Mouse (Mus musculus) liver, embryonic 13.5 days (tissue): ENCODE data around the gene Plcl1. TPM values are rescaled to one million over a fixed set of nuclear protein-coding genes. Genes with fewer than 3 reads are reported as not detected.

ENCODE experiments used
- ATAC-seq: fragments of 200-750 bp; cut with Nextera tagmentation; 2 replicates; pipeline ENCODE4 v1.8.0; 2017; ENCODE audit warnings: low read depth, mild to moderate bottlenecking, moderate number of reproducible peaks, moderate library complexity
- DNase-seq: peaks from one replicate; pipeline ENCODE4 v3.0.0; 2022
- H3K27ac ChIP-seq: fragments of 300-500 bp; sonication (generic); 2 replicates; pipeline ENCODE4 v1.5.1; 2015; ENCODE audit warnings: moderate library complexity, mild to moderate bottlenecking, inconsistent platforms
- H3K27me3 ChIP-seq: fragments of 300-500 bp; sonication (generic); 2 replicates; pipeline ENCODE4 v1.6.1; 2015; ENCODE audit warnings: mild to moderate bottlenecking, inconsistent platforms
- H3K36me3 ChIP-seq: fragments of 300-500 bp; sonication (generic); 2 replicates; pipeline ENCODE4 v1.6.1; 2015; ENCODE audit warnings: mild to moderate bottlenecking, inconsistent platforms
- H3K4me1 ChIP-seq: fragments of 300-500 bp; sonication (generic); replicated peaks from 2 replicates; pipeline ENCODE4 v1.6.1; 2015; ENCODE audit warnings: inconsistent platforms
- H3K4me2 ChIP-seq: fragments of 300-500 bp; sonication (generic); 2 replicates; pipeline ENCODE4 v1.6.1; 2015; ENCODE audit warnings: inconsistent platforms, mild to moderate bottlenecking, moderate library complexity
- H3K4me3 ChIP-seq: fragments of 300-500 bp; sonication (generic); replicated peaks from 2 replicates; pipeline ENCODE4 v1.5.1; 2015; ENCODE audit warnings: mild to moderate bottlenecking, inconsistent platforms
- H3K9ac ChIP-seq: fragments of 300-500 bp; sonication (generic); 2 replicates; pipeline ENCODE4 v1.6.1; 2015; ENCODE audit warnings: mild to moderate bottlenecking, inconsistent platforms
- H3K9me3 ChIP-seq: fragments of 300-500 bp; sonication (generic); replicated peaks from 2 replicates; pipeline ENCODE4 v1.6.1; 2016; ENCODE audit warnings: inconsistent platforms
- WGBS: fragments of 180-500 bp; shearing (Covaris S2); methylation state at CpG from one replicate; pipeline ENCODE4 v1.1.7; 2015; ENCODE audit not compliant: insufficient replicate concordance; 5-methylcytosine and 5-hydroxymethylcytosine counted together
- polyA plus RNA-seq: library from polyadenylated mRNA; unstranded; fragments of >200 nt; fragmentation: Nextera tagmentation; extraction: Ambion mirVana; gene quantifications from 2 replicates; pipeline ENCODE4 v1.2.1, GENCODE M21; 2015

The Plcl1 gene
- polyA plus RNA-seq, 1 experiment from 2014 or later: 0.13 TPM

- ATAC-seq (no peak), DNase-seq (no peak)
- Histone ChIP-seq H3K4me3 (peak overlapping the region; percentile 57), H3K36me3 (no peaks in the 10 kb centered on the region), H3K4me1 (peaks cover 15% of the 10 kb centered on the region; the same call in 1 of the 2 replicates), H3K4me2 (peak overlapping the region; percentile 72), H3K27me3 (peaks cover 52% of the 10 kb centered on the region), H3K27ac (no peak overlapping the region), H3K9ac (peak overlapping the region; percentile 36), H3K9me3 (no peaks in the 10 kb centered on the region)
- WGBS: 5% methylated on average over 35 of the region's 35 CpGs
These were observed 1.0 kb downstream of the Plcl1 start for GRCm38 (mm10) chr1:55406531-55407375.

- Histone ChIP-seq H3K4me3 (no peak overlapping the region), H3K27ac (no peak overlapping the region), H3K9ac (no peak overlapping the region), H3K9me3 (no peaks in the 10 kb centered on the region), H3K27me3 (peaks cover 30% of the 10 kb centered on the region), H3K4me1 (peaks cover 8% of the 10 kb centered on the region; the same call in 1 of the 2 replicates), H3K36me3 (no peaks in the 10 kb centered on the region), H3K4me2 (no peak overlapping the region)
- no peak for DNase-seq
- no peak for ATAC-seq
- 40% methylated on average over 2 of the region's 2 CpGs for WGBS
These were observed 4.9 kb downstream of the Plcl1 start for GRCm38 (mm10) chr1:55410670-55411069.

GRCm38 (mm10) chr1:55411079-55411478 is 5.4 kb downstream of the Plcl1 start:
- Histone ChIP-seq H3K9me3 (no peaks in the 10 kb centered on the region), H3K36me3 (no peaks in the 10 kb centered on the region), H3K4me1 (peaks cover 7% of the 10 kb centered on the region; the same call in 1 of the 2 replicates), H3K27me3 (peaks cover 26% of the 10 kb centered on the region), H3K27ac (no peak overlapping the region), H3K4me3 (no peak overlapping the region), H3K9ac (no peak overlapping the region), H3K4me2 (no peak overlapping the region)
- WGBS: 66% methylated on average over 2 of the region's 2 CpGs
- DNase-seq (no peak), ATAC-seq (no peak)

- Histone ChIP-seq H3K27me3 (peaks cover 11% of the 10 kb centered on the region), H3K27ac (no peak overlapping the region), H3K9me3 (no peaks in the 10 kb centered on the region), H3K4me1 (no peaks in the 10 kb centered on the region), H3K36me3 (no peaks in the 10 kb centered on the region), H3K4me3 (no peak overlapping the region), H3K4me2 (no peak overlapping the region), H3K9ac (no peak overlapping the region)
- no peak for DNase-seq
- 72% methylated on average over 6 of the region's 6 CpGs for WGBS
- no peak for ATAC-seq
These were observed 6.8 kb downstream of the Plcl1 start for GRCm38 (mm10) chr1:55412569-55412968.

- Histone ChIP-seq H3K4me3 (no peak overlapping the region), H3K4me1 (no peaks in the 10 kb centered on the region), H3K9ac (no peak overlapping the region), H3K27me3 (peaks cover 4% of the 10 kb centered on the region; the same call in 1 of the 2 replicates), H3K4me2 (no peak overlapping the region), H3K9me3 (no peaks in the 10 kb centered on the region), H3K36me3 (no peaks in the 10 kb centered on the region), H3K27ac (no peak overlapping the region)
- DNase-seq (no peak), ATAC-seq (no peak)
- WGBS: 51% methylated on average over 1 of the region's 1 CpGs
These were observed 7.8 kb downstream of the Plcl1 start for GRCm38 (mm10) chr1:55413534-55413933.

- Histone ChIP-seq H3K27ac (no peak overlapping the region), H3K4me1 (no peaks in the 10 kb centered on the region), H3K36me3 (no peaks in the 10 kb centered on the region), H3K27me3 (no peaks in the 10 kb centered on the region), H3K4me3 (no peak overlapping the region), H3K4me2 (no peak overlapping the region), H3K9ac (no peak overlapping the region), H3K9me3 (no peaks in the 10 kb centered on the region)
- ATAC-seq (no peak), DNase-seq (no peak)
- WGBS: 31% methylated on average over 3 of the region's 3 CpGs
These were observed 13.2 kb downstream of the Plcl1 start for GRCm38 (mm10) chr1:55418968-55419367.

- ATAC-seq (no peak), DNase-seq (no peak)
These were observed 21.9 kb downstream of the Plcl1 start for GRCm38 (mm10) chr1:55427607-55428006.

GRCm38 (mm10) chr1:55429051-55429450 is 23.3 kb downstream of the Plcl1 start:
- H3K9me3 ChIP-seq: no peaks in the 10 kb centered on the region
- no peaks in the 10 kb centered on the region for H3K27me3 ChIP-seq
- no peaks in the 10 kb centered on the region for H3K4me1 ChIP-seq
- H3K27ac ChIP-seq: no peak overlapping the region
- no peaks in the 10 kb centered on the region for H3K36me3 ChIP-seq
- no peak overlapping the region for H3K4me3 ChIP-seq
- H3K9ac ChIP-seq: no peak overlapping the region
- no peak overlapping the region for H3K4me2 ChIP-seq
- ATAC-seq (no peak), DNase-seq (no peak)
- WGBS: 71% methylated on average over 2 of the region's 2 CpGs

More at GRCm38 (mm10) chr1:55427607-55428006, 21.9 kb downstream of the Plcl1 start:
- Histone ChIP-seq H3K9ac (no peak overlapping the region), H3K27me3 (no peaks in the 10 kb centered on the region), H3K4me1 (no peaks in the 10 kb centered on the region), H3K4me2 (no peak overlapping the region), H3K27ac (no peak overlapping the region), H3K9me3 (no peaks in the 10 kb centered on the region), H3K36me3 (no peaks in the 10 kb centered on the region), H3K4me3 (no peak overlapping the region)
- 67% methylated on average over 2 of the region's 2 CpGs for WGBS

- Histone ChIP-seq H3K27ac (no peak overlapping the region), H3K4me1 (no peaks in the 10 kb centered on the region), H3K4me2 (no peak overlapping the region), H3K4me3 (no peak overlapping the region), H3K9ac (no peak overlapping the region), H3K9me3 (no peaks in the 10 kb centered on the region), H3K27me3 (no peaks in the 10 kb centered on the region), H3K36me3 (no peaks in the 10 kb centered on the region)
- DNase-seq (no peak), ATAC-seq (no peak)
- WGBS: 71% methylated on average over 1 of the region's 1 CpGs
These were observed 24.0 kb downstream of the Plcl1 start for GRCm38 (mm10) chr1:55429708-55430107.

- ATAC-seq: no peak
- no peaks in the 10 kb centered on the region for H3K36me3 ChIP-seq
- no peak overlapping the region for H3K4me3 ChIP-seq
- H3K4me2 ChIP-seq: no peak overlapping the region
- no peaks in the 10 kb centered on the region for H3K9me3 ChIP-seq
- DNase-seq: no peak
- H3K27me3 ChIP-seq: no peaks in the 10 kb centered on the region
- H3K4me1 ChIP-seq: no peaks in the 10 kb centered on the region
- H3K9ac ChIP-seq: no peak overlapping the region
- no peak overlapping the region for H3K27ac ChIP-seq
- 76% methylated on average over 3 of the region's 3 CpGs for WGBS
These were observed 24.9 kb downstream of the Plcl1 start for GRCm38 (mm10) chr1:55430587-55430986.

GRCm38 (mm10) chr1:55436589-55436988 is 30.9 kb downstream of the Plcl1 start:
- WGBS: 29% methylated on average over 5 of the region's 5 CpGs
- no peak overlapping the region for H3K9ac ChIP-seq
- no peaks in the 10 kb centered on the region for H3K9me3 ChIP-seq
- H3K27ac ChIP-seq: no peak overlapping the region
- DNase-seq: no peak
- H3K27me3 ChIP-seq: no peaks in the 10 kb centered on the region
- no peak overlapping the region for H3K4me2 ChIP-seq
- no peaks in the 10 kb centered on the region for H3K36me3 ChIP-seq
- ATAC-seq: no peak
- H3K4me3 ChIP-seq: no peak overlapping the region
- no peaks in the 10 kb centered on the region for H3K4me1 ChIP-seq

- H3K9me3 ChIP-seq: no peaks in the 10 kb centered on the region
- H3K4me1 ChIP-seq: no peaks in the 10 kb centered on the region
- H3K4me3 ChIP-seq: no peak overlapping the region
- H3K36me3 ChIP-seq: no peaks in the 10 kb centered on the region
- no peak overlapping the region for H3K4me2 ChIP-seq
- no peak overlapping the region for H3K9ac ChIP-seq
- WGBS: 54% methylated on average over 8 of the region's 8 CpGs
- H3K27ac ChIP-seq: no peak overlapping the region
- no peaks in the 10 kb centered on the region for H3K27me3 ChIP-seq
- DNase-seq (no peak), ATAC-seq (no peak)
These were observed 31.4 kb downstream of the Plcl1 start for GRCm38 (mm10) chr1:55437095-55437494.
